Mouse (Mus musculus) G1E-ER4 (cell line): ENCODE results near the gene Mosmo. TPM values are rescaled to one million over a fixed set of nuclear protein-coding genes. Genes with fewer than 3 reads are reported as not detected.

Source experiments
- GATA1 ChIP-seq: IDR thresholded peaks from one replicate; pipeline ENCODE4 v1.8.0; 2012; ENCODE audit warnings: low read length, inconsistent platforms
- polyA plus RNA-seq: library from polyadenylated mRNA; stranded (reverse); fragments of >175 nt; gene quantifications from 2 replicates; pipeline ENCODE4 v1.2.3, GENCODE M21; 2012

The Mosmo gene
- polyA plus RNA-seq = 34.5 and 46.2 TPM in 2 replicates

- TF ChIP-seq GATA1 = no peak
Measured at GRCm38 (mm10) chr7:120677001-120677643, at the start of gene Mosmo. Gene Mosmo, plus strand, starts transcription at chr7:120677618.

GRCm38 (mm10) chr7:120632518-120632917 lies 44.9 kb upstream of the Mosmo start:
- no peak for TF ChIP-seq GATA1

GRCm38 (mm10) chr7:120634301-120634700 lies 43.1 kb upstream of the Mosmo start:
- no peak for TF ChIP-seq GATA1

- no peak for TF ChIP-seq GATA1
Measured at GRCm38 (mm10) chr7:120634711-120635361, 42.6 kb upstream of the Mosmo start, which contains the start of gene Uqcrc2. Gene Uqcrc2, plus strand, starts transcription at chr7:120635176.

- TF ChIP-seq GATA1 = no peak
Measured at GRCm38 (mm10) chr7:120635362-120635781, 42.0 kb upstream of the Mosmo start.

- no peak for TF ChIP-seq GATA1
Measured at GRCm38 (mm10) chr7:120635821-120636220, 41.6 kb upstream of the Mosmo start.

GRCm38 (mm10) chr7:120643217-120643616 lies 34.2 kb upstream of the Mosmo start:
- no peak for TF ChIP-seq GATA1

- TF ChIP-seq GATA1 = no peak
Measured at GRCm38 (mm10) chr7:120647849-120648248, 29.6 kb upstream of the Mosmo start.

GRCm38 (mm10) chr7:120662079-120662478 lies 15.3 kb upstream of the Mosmo start:
- no peak for TF ChIP-seq GATA1

GRCm38 (mm10) chr7:120670153-120670875 lies 7.1 kb upstream of the Mosmo start, which contains the start of gene Pdzd9:
Gene Pdzd9, minus strand, starts transcription at chr7:120670343.
- TF ChIP-seq GATA1 = no peak

GRCm38 (mm10) chr7:120671271-120671670 lies 6.1 kb upstream of the Mosmo start:
- TF ChIP-seq GATA1 = no peak

- no peak for TF ChIP-seq GATA1
Measured at GRCm38 (mm10) chr7:120677764-120678531, 530 bp downstream of the Mosmo start.

- no peak for TF ChIP-seq GATA1
Measured at GRCm38 (mm10) chr7:120679023-120679422, 1.6 kb downstream of the Mosmo start.

GRCm38 (mm10) chr7:120682002-120682401 lies 4.6 kb downstream of the Mosmo start:
- peak; percentile 64 for TF ChIP-seq GATA1

GRCm38 (mm10) chr7:120684731-120685161 lies 7.3 kb downstream of the Mosmo start:
- no peak for TF ChIP-seq GATA1

GRCm38 (mm10) chr7:120685227-120685626 lies 7.8 kb downstream of the Mosmo start:
- TF ChIP-seq GATA1 = no peak

GRCm38 (mm10) chr7:120690634-120691033 lies 13.2 kb downstream of the Mosmo start:
- no peak for TF ChIP-seq GATA1
